Mouse (Mus musculus): ENCODE measurements around the gene Nup43. TPM values are rescaled to one million over a fixed set of nuclear protein-coding genes. Genes with fewer than 3 reads are reported as not detected.
A peak's percentile ranks its signal among the peaks of the same experiment; 100 is the strongest.

Nup43 gene
- polyA plus RNA-seq, 1 experiment from 2014 or later = 52.2 TPM

DNA sequence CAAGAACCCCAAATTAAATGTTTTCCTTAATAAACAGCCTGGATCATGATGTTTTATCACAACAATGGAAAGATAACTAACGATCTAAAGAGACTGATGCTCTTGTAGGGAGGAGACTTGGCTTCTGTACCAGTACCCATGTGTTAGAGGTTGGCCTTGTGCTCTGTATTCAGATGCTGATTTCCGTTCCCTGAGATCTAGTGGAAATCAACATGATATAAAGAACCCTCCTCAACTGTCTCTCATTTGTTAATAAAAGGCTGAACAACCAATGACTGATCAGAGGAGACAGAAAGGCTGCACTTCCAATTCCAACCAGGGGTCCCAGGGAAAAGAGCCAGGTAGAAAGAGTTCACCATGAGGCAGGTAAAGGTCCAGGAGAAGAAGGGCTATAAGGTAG, 21.4 kb upstream of the Nup43 start:
- no peak overlapping the region for H3K4me2 ChIP-seq (replicated peaks; ENCODE audit: low read depth, low read length)
- H3K4me3 ChIP-seq (ENCODE audit: low read length) = no peak overlapping the region
- H3K36me3 ChIP-seq (ENCODE audit: insufficient read depth, low read length) = peaks cover 48% of the 10 kb centered on the region
- H3K27me3 ChIP-seq (ENCODE audit: insufficient read depth, low read length) = no peaks in the 10 kb centered on the region
- H3K27ac ChIP-seq (ENCODE audit: low read length) = no peak overlapping the region
- ATAC-seq (ENCODE audit: low FRiP score, low TSS enrichment) = no peak
- no peaks in the 10 kb centered on the region for H3K9me3 ChIP-seq (ENCODE audit: low read length)
- WGBS = 92% methylated on average over 2 of the region's 2 CpGs
- H3K9ac ChIP-seq (replicated peaks; ENCODE audit: low read length) = no peak overlapping the region
- H3K4me1 ChIP-seq (ENCODE audit: insufficient read depth, low read length) = no peaks in the 10 kb centered on the region

DNA sequence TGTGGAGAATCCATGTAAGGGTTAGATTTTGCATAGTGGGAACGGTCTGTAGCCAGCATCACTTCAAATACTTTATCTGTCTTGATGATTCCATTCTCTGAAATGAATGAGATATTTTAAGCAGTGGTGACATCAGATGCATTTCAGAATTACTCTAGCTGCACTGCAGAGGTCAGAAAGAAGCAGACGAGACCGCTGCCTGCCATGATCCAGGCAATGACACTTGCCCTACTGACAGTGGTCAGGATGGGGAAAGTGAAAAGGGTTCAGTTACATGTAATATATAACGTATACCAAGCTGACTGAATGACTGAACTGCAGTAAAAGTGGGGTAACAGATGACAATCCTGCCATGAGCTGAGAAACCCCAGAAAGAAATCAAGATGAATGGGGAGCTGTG, 18.2 kb upstream of the Nup43 start:
- no peak for ATAC-seq (ENCODE audit: low FRiP score, low TSS enrichment)
- H3K4me2 ChIP-seq (replicated peaks; ENCODE audit: low read depth, low read length) = no peak overlapping the region
- no peak overlapping the region for H3K4me3 ChIP-seq (ENCODE audit: low read length)
- no peaks in the 10 kb centered on the region for H3K27me3 ChIP-seq (ENCODE audit: insufficient read depth, low read length)
- peaks cover 30% of the 10 kb centered on the region for H3K36me3 ChIP-seq (ENCODE audit: insufficient read depth, low read length)
- no peak overlapping the region for H3K9ac ChIP-seq (replicated peaks; ENCODE audit: low read length)
- H3K4me1 ChIP-seq (ENCODE audit: insufficient read depth, low read length) = no peaks in the 10 kb centered on the region
- no peak overlapping the region for H3K27ac ChIP-seq (ENCODE audit: low read length)
- no peaks in the 10 kb centered on the region for H3K9me3 ChIP-seq (ENCODE audit: low read length)
- 71% methylated on average over 4 of the region's 4 CpGs for WGBS

DNA sequence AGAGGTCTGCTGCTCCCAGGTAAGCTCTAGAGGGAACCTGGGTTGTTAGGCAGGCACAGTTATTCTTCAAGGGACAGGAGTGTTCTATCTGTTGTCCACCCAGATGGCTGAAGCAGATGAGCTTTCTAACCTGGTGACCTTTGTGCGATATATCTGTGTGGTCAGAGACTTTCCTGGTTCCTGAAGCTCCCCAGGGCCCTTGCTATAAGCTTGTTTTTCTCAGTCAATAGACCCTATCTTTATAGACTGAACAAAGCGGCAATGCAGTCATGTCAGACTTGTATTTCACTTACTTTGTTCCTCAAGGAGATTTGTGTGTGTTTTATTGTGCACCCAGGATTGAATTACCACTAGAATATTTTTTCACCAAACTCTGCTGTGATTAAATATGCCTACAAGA, 16.2 kb upstream of the Nup43 start:
- peaks cover 25% of the 10 kb centered on the region for H3K36me3 ChIP-seq (ENCODE audit: insufficient read depth, low read length)
- H3K9me3 ChIP-seq (ENCODE audit: low read length) = no peaks in the 10 kb centered on the region
- no peaks in the 10 kb centered on the region for H3K27me3 ChIP-seq (ENCODE audit: insufficient read depth, low read length)
- H3K4me1 ChIP-seq (ENCODE audit: insufficient read depth, low read length) = no peaks in the 10 kb centered on the region
- ATAC-seq (ENCODE audit: low FRiP score, low TSS enrichment) = peak; percentile 51; the same call in 1 of the 2 replicates
- no peak overlapping the region for H3K4me3 ChIP-seq (ENCODE audit: low read length)
- H3K4me2 ChIP-seq (replicated peaks; ENCODE audit: low read depth, low read length) = no peak overlapping the region
- WGBS = 53% methylated on average over 2 of the region's 2 CpGs
- no peak overlapping the region for H3K9ac ChIP-seq (replicated peaks; ENCODE audit: low read length)
- H3K27ac ChIP-seq (ENCODE audit: low read length) = no peak overlapping the region

DNA sequence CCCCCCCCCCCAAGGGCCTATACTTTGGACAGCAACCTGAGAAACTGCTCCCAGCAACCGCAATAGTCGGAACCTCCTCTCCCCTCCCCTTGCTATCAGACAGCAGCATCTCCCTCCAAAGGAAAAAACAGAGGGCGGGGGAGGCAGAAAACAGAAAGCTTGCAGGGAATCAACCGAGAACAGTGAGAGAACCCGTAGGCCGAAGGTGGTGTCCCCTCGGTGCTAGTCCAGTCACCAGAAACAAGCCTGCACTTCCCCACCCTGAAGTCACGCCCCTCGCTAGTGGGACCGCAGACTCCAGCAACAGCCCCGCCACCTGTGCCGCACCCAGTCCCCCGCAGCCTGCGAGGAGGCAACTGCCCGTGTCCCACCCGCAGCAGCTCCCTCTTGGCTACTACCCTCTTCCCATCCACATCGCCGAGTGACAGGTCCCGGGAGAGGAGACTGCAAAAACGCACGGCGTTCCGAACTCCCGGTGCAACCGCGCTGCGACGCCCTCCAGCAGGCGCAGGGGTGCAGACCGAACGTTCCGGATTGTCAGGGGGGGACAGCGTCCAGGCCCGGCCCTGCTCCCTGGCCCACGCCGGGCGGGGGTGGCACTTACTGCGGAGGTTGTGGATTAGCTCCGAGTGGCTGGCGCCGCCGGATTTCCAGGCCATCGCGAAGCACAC, 4.7 kb upstream of the Nup43 start:
- Histone ChIP-seq H3K9ac (replicated peaks; ENCODE audit: low read length) (peak overlapping the region; percentile 95), H3K4me2 (replicated peaks; ENCODE audit: low read depth, low read length) (peak overlapping the region; percentile 90), H3K4me1 (ENCODE audit: insufficient read depth, low read length) (peaks cover 14% of the 10 kb centered on the region), H3K27me3 (ENCODE audit: insufficient read depth, low read length) (no peaks in the 10 kb centered on the region), H3K36me3 (ENCODE audit: insufficient read depth, low read length) (no peaks in the 10 kb centered on the region), H3K9me3 (ENCODE audit: low read length) (no peaks in the 10 kb centered on the region), H3K27ac (ENCODE audit: low read length) (peak overlapping the region; percentile 94), H3K4me3 (ENCODE audit: low read length) (peak overlapping the region; percentile 98)
- ATAC-seq (ENCODE audit: low FRiP score, low TSS enrichment) = peak; percentile 89
- WGBS = under 1% methylated on average over 44 of the region's 44 CpGs

DNA sequence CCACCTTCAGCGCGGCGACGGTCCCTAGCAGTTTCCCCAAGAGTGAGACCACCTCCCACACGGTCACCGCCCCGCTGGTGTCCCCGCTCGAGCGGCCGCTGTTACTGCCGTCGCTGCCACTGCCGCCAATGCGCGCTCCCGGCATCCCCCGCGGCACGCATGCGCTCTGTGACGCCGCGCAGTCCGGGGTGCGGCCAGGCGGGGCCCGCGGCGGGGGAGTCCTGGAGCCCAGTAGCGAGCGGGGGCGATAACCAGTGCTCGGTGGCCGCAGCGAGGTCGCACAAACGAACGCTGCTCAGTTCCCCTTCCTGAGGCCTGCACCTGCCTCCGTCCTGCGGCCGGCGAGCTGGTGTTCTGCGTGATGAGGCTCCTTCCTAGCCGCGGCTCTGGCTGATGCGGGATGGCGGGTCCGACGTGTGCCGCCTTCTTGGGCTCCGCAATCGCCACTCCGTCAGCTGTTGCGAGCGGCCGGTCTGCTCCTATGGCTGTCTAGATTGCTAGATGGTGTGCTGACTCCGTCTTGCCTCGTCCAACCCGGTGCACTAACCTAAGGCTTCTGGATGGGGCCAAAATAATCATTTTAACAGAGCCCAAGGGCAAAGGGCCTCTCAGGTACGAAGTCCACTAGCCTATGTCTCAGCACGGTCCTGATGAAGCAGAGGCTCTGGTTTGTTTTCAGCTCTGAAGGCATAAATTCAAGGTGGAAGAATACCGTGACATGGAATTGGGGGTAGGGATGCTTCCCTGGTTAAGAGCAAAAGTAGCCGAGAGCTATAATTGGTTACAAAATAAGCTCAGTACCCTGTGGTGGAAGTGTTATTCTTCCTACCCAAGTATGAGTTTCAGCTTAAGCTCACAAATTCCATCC, 3.9 kb upstream of the Nup43 start:
- H3K4me2 ChIP-seq (replicated peaks; ENCODE audit: low read depth, low read length) = peak overlapping the region; percentile 90
- H3K27me3 ChIP-seq (ENCODE audit: insufficient read depth, low read length) = no peaks in the 10 kb centered on the region
- H3K4me1 ChIP-seq (ENCODE audit: insufficient read depth, low read length) = peaks cover 20% of the 10 kb centered on the region
- H3K36me3 ChIP-seq (ENCODE audit: insufficient read depth, low read length) = no peaks in the 10 kb centered on the region
- peak overlapping the region; percentile 94 for H3K27ac ChIP-seq (ENCODE audit: low read length)
- peak overlapping the region; percentile 98 for H3K4me3 ChIP-seq (ENCODE audit: low read length)
- H3K9me3 ChIP-seq (ENCODE audit: low read length) = no peaks in the 10 kb centered on the region
- peak; percentile 94 for ATAC-seq (ENCODE audit: low FRiP score, low TSS enrichment)
- under 1% methylated on average over 63 of the region's 64 CpGs for WGBS
- H3K9ac ChIP-seq (replicated peaks; ENCODE audit: low read length) = peak overlapping the region; percentile 95

DNA sequence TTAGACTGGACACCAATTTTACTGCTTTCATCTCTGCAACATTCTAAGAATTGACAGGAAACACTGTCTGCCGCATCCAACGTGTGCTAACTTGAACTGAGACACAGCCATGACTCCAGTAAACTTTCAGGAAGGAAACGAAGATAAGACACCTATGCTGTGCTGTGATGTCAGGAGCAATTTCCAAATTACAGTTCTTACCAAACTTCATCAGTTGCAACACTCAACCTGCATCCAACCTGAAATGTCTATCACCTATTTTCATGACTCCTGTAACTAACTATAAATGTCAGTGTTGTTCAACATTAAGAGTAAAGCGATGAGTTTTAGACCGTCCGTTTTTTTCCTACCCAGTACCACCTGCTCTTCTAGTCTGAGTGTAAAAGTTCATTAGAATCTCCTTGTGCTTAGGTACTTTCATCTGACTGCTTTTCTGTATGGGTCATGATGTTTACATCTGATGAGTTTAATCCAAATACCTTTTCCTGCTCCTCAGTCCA, 3.2 kb upstream of the Nup43 start:
- Histone ChIP-seq H3K9me3 (ENCODE audit: low read length) (no peaks in the 10 kb centered on the region), H3K9ac (replicated peaks; ENCODE audit: low read length) (peak overlapping the region; percentile 95), H3K36me3 (ENCODE audit: insufficient read depth, low read length) (no peaks in the 10 kb centered on the region), H3K4me2 (replicated peaks; ENCODE audit: low read depth, low read length) (peak overlapping the region; percentile 90), H3K4me1 (ENCODE audit: insufficient read depth, low read length) (peaks cover 21% of the 10 kb centered on the region), H3K27ac (ENCODE audit: low read length) (peak overlapping the region; percentile 94; the same call in 1 of the 2 replicates), H3K4me3 (ENCODE audit: low read length) (peak overlapping the region; percentile 98), H3K27me3 (ENCODE audit: insufficient read depth, low read length) (no peaks in the 10 kb centered on the region)
- WGBS = 58% methylated on average over 6 of the region's 6 CpGs
- no peak for ATAC-seq (ENCODE audit: low FRiP score, low TSS enrichment)

DNA sequence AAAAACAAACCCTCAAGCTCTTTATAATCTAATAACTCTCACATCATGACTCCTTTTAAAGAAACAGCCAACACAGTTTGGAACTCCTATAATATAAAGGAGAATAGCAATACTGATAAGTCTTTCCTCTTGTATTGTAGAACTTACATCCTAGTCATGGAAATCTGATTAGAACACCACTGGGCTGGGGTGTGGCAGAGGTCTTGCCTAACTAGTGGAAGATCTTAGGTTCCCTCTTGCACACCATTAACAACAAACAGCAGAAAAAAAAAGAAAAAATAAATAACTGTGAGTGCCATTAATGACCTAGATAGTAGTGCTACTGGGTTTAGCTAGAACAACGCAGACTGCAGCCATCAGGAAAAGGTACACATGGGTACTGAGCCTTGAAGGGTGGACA, 2.4 kb upstream of the Nup43 start:
- Histone ChIP-seq H3K27ac (ENCODE audit: low read length) (no peak overlapping the region), H3K36me3 (ENCODE audit: insufficient read depth, low read length) (peaks cover 6% of the 10 kb centered on the region; the same call in 1 of the 2 replicates), H3K4me2 (replicated peaks; ENCODE audit: low read depth, low read length) (no peak overlapping the region), H3K9ac (replicated peaks; ENCODE audit: low read length) (no peak overlapping the region), H3K9me3 (ENCODE audit: low read length) (no peaks in the 10 kb centered on the region), H3K4me3 (ENCODE audit: low read length) (no peak overlapping the region), H3K27me3 (ENCODE audit: insufficient read depth, low read length) (no peaks in the 10 kb centered on the region), H3K4me1 (ENCODE audit: insufficient read depth, low read length) (peaks cover 21% of the 10 kb centered on the region)
- 93% methylated on average over 1 of the region's 1 CpGs for WGBS
- ATAC-seq (ENCODE audit: low FRiP score, low TSS enrichment) = no peak

DNA sequence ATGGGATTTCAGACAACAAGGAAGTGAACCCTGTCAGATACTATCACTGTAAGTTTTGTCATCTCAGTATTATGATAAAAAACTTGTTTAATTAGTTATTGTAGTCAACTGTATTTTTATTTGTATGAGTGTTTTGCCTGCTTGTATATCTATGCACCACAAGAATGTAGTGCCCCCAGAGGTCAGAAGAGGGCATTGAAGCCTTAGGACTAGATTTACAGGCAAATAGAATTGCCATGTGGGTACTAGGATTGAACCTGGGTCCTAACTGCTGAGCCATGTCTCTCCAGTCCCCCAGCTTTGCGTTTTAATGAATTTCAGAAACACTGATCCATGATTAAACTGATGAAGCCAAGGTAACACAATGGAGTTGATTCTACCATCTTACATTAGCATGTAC, 6.4 kb downstream of the Nup43 start:
- H3K36me3 ChIP-seq (ENCODE audit: insufficient read depth, low read length) = peaks cover 68% of the 10 kb centered on the region

DNA sequence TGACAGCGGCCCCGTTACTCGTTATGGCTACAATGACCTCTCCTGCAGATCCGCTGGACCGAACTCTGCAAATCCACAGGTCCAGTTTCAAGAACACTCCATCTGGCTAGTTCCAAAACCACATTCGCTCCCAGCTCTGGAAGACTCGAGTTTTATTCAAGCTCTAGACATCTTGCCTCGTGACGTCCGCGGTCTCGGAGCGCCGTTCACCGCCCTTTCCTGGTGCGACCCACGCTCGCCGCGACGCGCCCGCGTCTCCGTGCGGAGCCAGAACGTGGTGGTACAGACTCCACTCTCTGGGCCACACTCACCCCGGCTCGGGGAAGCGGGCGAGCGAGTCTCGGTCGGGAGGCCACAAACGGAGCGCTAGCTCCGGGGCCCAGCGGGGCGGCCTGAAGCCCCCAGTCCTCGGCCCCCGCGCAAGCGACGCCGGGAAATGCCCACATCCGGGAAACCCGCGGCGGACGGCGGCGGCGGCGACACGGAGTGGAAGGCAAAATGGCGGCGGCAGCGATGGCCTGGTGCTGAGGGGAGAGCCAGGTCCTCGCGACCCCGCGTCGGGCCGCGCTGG, 13.5 kb downstream of the Nup43 start, which contains the start of the genes Pcmt1 and Lats1:
Pcmt1 (minus strand) TSS at position 406 of the 571 bp plus-strand sequence.
Lats1 (plus strand) TSS at position 484 of the 571 bp plus-strand sequence.
- Histone ChIP-seq H3K4me1 (ENCODE audit: insufficient read depth, low read length) (peaks cover 31% of the 10 kb centered on the region), H3K36me3 (ENCODE audit: insufficient read depth, low read length) (peaks cover 34% of the 10 kb centered on the region), H3K27ac (ENCODE audit: low read length) (peak within 1 kb of the TSS; percentile 98), H3K9me3 (ENCODE audit: low read length) (no peaks in the 10 kb centered on the region), H3K9ac (replicated peaks; ENCODE audit: low read length) (peak within 1 kb of the TSS; percentile 100), H3K27me3 (ENCODE audit: insufficient read depth, low read length) (no peaks in the 10 kb centered on the region), H3K4me2 (replicated peaks; ENCODE audit: low read depth, low read length) (peak within 1 kb of the TSS; percentile 87), H3K4me3 (ENCODE audit: low read length) (peak within 1 kb of the TSS; percentile 95)
- peak; percentile 90 for ATAC-seq (ENCODE audit: low FRiP score, low TSS enrichment)
- WGBS = under 1% methylated on average over 53 of the region's 65 CpGs

More for the DNA sequence above, 6.4 kb downstream of the Nup43 start:
- Histone ChIP-seq H3K4me3 (ENCODE audit: low read length) (no peak overlapping the region), H3K27me3 (ENCODE audit: insufficient read depth, low read length) (no peaks in the 10 kb centered on the region), H3K9me3 (ENCODE audit: low read length) (no peaks in the 10 kb centered on the region), H3K4me2 (replicated peaks; ENCODE audit: low read depth, low read length) (no peak overlapping the region), H3K9ac (replicated peaks; ENCODE audit: low read length) (no peak overlapping the region), H3K4me1 (ENCODE audit: insufficient read depth, low read length) (no peaks in the 10 kb centered on the region; the same call in 1 of the 2 replicates), H3K27ac (ENCODE audit: low read length) (no peak overlapping the region)
- WGBS = 60% methylated on average over 1 of the region's 1 CpGs
- 0 out of 2 replicates have a peak, but pooled peaks have one; percentile 57 for ATAC-seq (ENCODE audit: low FRiP score, low TSS enrichment)
